Mouse (Mus musculus): ENCODE data around the gene Limch1. TPM values are rescaled to one million over a fixed set of nuclear protein-coding genes. Genes with fewer than 3 reads are reported as not detected.
A peak's percentile ranks its signal among the peaks of the same experiment; 100 is the strongest.

The Limch1 gene
- polyA plus RNA-seq, 1 experiment from 2014 or later: 67.8 TPM

DNA sequence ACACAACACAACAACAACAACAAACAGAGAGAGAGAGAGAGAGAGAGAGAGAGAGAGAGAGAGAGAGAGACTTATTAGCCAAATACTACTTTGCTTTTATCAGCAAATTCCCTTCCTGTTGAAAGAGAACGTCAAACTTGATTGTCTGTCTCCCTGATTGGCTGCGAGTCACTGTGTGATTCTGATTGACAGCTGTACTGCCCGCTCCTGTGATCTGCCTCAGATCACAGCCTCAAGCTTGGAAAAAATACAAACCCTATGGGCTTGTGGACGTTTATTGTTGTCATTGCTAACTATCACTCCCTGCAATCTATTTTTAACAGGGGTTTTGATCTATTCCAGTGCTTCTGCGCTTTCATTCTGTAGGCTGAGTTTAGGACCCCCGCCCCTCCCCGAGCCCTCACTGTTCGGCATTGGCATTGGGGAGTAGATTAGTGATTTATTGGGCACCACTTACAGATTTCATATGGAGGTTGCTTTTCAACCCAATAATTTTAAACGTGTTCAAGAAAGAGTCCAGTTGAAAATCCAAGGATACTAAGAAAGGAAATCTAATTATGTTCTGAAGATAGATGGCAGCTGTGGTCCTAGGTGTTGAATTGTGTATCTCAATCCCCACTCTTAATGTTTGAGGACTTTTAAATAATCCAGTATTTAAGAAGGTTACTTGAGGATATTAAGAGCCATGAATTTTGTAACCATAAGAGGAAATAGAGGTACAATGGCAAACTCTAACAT, 39.2 kb downstream of the Limch1 start:
- Histone ChIP-seq H3K4me3 (ENCODE audit: low read depth, low read length) (no peak overlapping the region), H3K36me3 (ENCODE audit: insufficient read depth) (no peaks in the 10 kb centered on the region), H3K9me3 (ENCODE audit: low read depth, low read length) (no peaks in the 10 kb centered on the region), H3K4me2 (no peak overlapping the region; the same call in 1 of the 2 replicates), H3K9ac (no peak overlapping the region), H3K27ac (ENCODE audit: low read depth) (0 out of 2 replicates have a peak overlapping the region, but pooled peaks have one; percentile 27), H3K4me1 (ENCODE audit: insufficient read depth) (no peaks in the 10 kb centered on the region), H3K27me3 (ENCODE audit: insufficient read depth, low read length) (no peaks in the 10 kb centered on the region)
- WGBS: 36% methylated on average over 9 of the region's 9 CpGs
- no peak for TF ChIP-seq CTCF (IDR thresholded peaks at IDR 0.05; ENCODE audit: low read depth)
- peak; percentile 54 for ATAC-seq (ENCODE audit: insufficient read depth)
- peak; percentile 90 for DNase-seq

DNA sequence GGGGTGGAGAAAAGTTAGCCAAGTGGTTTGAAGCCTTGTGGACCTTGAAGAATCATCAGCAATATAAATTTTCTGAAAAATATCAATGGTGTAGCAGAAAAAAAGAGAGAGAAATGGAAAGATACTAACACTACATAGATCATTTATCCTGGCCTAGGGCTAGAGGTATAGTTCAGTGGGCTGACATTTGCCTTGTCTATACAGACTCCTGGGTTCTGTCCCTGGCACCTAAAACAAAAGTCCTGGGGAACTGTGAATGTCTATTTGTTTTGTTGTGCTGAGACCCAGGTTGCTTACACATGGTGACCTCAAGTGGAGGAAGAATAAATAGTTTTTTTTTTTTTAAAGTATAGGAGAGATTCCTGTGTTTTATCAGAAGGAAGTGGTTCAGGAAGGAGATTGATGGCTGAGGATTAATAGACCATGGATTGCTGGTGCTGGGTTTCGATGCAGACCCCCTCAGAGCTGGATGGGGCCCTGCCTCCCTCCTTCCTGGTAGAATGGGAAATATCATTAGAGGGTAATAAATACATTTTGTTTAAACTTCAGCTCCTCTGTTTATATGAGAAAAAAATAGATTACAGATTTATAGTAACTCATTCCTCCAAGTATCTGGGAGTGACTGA, 40.5 kb downstream of the Limch1 start:
- Histone ChIP-seq H3K4me1 (ENCODE audit: insufficient read depth) (no peaks in the 10 kb centered on the region), H3K4me3 (ENCODE audit: low read depth, low read length) (no peak overlapping the region), H3K27me3 (ENCODE audit: insufficient read depth, low read length) (no peaks in the 10 kb centered on the region), H3K36me3 (ENCODE audit: insufficient read depth) (no peaks in the 10 kb centered on the region), H3K9ac (no peak overlapping the region), H3K27ac (ENCODE audit: low read depth) (no peak overlapping the region; the same call in 1 of the 2 replicates), H3K4me2 (no peak overlapping the region), H3K9me3 (ENCODE audit: low read depth, low read length) (no peaks in the 10 kb centered on the region)
- no peak for TF ChIP-seq CTCF (IDR thresholded peaks at IDR 0.05; ENCODE audit: low read depth)
- 12% methylated on average over 1 of the region's 1 CpGs for WGBS
- DNase-seq (peak; percentile 74), ATAC-seq (ENCODE audit: insufficient read depth) (peak; percentile 77)

DNA sequence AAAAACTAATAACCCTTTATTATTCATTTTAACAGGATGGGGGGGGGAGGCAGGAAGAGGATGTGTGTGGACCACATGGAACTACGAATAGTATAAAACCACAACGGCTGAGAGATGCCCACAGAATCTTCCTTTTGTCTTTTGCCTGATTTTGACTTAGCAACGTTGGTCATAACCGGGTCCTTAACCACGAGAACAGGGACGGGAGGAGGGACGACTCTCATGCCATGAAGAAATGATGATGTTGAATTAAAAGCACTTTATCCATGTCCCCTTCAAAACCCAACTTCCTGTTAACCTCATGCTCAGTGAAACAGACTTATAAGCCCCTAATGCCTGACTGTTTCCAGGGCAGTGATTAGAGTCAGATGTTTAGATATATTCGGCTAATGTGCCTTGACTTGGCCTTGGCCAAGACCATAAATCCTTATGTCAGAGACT, 41.0 kb downstream of the Limch1 start:
- H3K36me3 ChIP-seq (ENCODE audit: insufficient read depth): no peaks in the 10 kb centered on the region
- H3K9me3 ChIP-seq (ENCODE audit: low read depth, low read length): no peaks in the 10 kb centered on the region
- no peaks in the 10 kb centered on the region for H3K4me1 ChIP-seq (ENCODE audit: insufficient read depth)
- no peak overlapping the region for H3K4me3 ChIP-seq (ENCODE audit: low read depth, low read length)
- DNase-seq (peak; percentile 68), ATAC-seq (ENCODE audit: insufficient read depth) (peak; percentile 81)
- 29% methylated on average over 8 of the region's 8 CpGs for WGBS
- H3K27ac ChIP-seq (ENCODE audit: low read depth): peak overlapping the region; percentile 61
- TF ChIP-seq CTCF (IDR thresholded peaks at IDR 0.05; ENCODE audit: low read depth): no peak
- H3K4me2 ChIP-seq: peak overlapping the region; percentile 10; the same call in 1 of the 2 replicates
- H3K9ac ChIP-seq: no peak overlapping the region
- H3K27me3 ChIP-seq (ENCODE audit: insufficient read depth, low read length): no peaks in the 10 kb centered on the region

DNA sequence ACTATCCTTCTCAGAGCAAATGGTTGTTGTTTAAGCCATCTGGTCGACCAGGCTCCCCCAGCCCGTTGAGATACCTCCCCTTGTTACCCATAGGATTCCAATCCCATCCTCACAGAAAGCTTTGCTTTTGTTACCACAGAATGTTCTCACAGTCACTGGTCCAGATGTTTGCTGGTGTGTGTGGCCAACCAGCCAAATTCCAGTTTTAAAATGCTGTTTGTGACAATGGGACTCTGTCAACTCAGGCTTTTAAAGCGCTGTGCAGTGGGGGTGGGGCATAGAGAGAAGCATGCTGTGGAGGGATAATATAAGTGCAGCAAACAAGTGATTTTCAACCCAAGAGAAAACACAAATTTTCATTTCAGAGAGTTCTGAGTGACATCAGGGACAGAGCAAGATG, 43.4 kb downstream of the Limch1 start:
- no peaks in the 10 kb centered on the region for H3K4me1 ChIP-seq (ENCODE audit: insufficient read depth)
- no peak for TF ChIP-seq CTCF (IDR thresholded peaks at IDR 0.05; ENCODE audit: low read depth)
- H3K36me3 ChIP-seq (ENCODE audit: insufficient read depth): no peaks in the 10 kb centered on the region
- DNase-seq (peak; percentile 55), ATAC-seq (ENCODE audit: insufficient read depth) (no peak)
- H3K9me3 ChIP-seq (ENCODE audit: low read depth, low read length): no peaks in the 10 kb centered on the region
- no peak overlapping the region for H3K4me2 ChIP-seq
- no peak overlapping the region for H3K4me3 ChIP-seq (ENCODE audit: low read depth, low read length)
- no peaks in the 10 kb centered on the region for H3K27me3 ChIP-seq (ENCODE audit: insufficient read depth, low read length)
- no peak overlapping the region for H3K9ac ChIP-seq
- H3K27ac ChIP-seq (ENCODE audit: low read depth): no peak overlapping the region
- 63% methylated on average over 3 of the region's 3 CpGs for WGBS

DNA sequence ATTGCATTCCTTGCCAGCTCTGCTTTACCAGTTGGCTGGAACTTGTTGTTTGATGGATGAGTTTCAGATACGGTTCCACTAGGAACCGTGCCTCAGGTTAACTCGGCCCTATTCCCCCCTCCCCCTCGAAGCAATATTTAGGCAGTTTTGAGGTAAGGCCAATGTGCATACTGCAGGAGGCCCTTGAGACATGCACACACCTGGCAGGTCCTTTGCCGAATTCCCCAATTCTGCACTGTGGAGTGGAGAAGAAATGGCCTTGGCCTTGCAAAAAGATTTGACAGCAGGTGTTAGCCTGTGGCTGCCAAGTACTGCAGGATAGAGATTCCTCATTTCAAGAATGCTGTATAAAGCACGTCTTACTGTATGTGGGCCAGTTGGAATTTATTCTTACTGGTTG, 45.5 kb downstream of the Limch1 start:
- Histone ChIP-seq H3K4me3 (ENCODE audit: low read depth, low read length) (no peak overlapping the region), H3K4me1 (ENCODE audit: insufficient read depth) (no peaks in the 10 kb centered on the region), H3K27ac (ENCODE audit: low read depth) (no peak overlapping the region), H3K9me3 (ENCODE audit: low read depth, low read length) (no peaks in the 10 kb centered on the region), H3K27me3 (ENCODE audit: insufficient read depth, low read length) (no peaks in the 10 kb centered on the region), H3K4me2 (no peak overlapping the region), H3K36me3 (ENCODE audit: insufficient read depth) (no peaks in the 10 kb centered on the region), H3K9ac (no peak overlapping the region)
- DNase-seq (no peak), ATAC-seq (ENCODE audit: insufficient read depth) (no peak)
- no peak for TF ChIP-seq CTCF (IDR thresholded peaks at IDR 0.05; ENCODE audit: low read depth)
- WGBS: 57% methylated on average over 6 of the region's 6 CpGs

DNA sequence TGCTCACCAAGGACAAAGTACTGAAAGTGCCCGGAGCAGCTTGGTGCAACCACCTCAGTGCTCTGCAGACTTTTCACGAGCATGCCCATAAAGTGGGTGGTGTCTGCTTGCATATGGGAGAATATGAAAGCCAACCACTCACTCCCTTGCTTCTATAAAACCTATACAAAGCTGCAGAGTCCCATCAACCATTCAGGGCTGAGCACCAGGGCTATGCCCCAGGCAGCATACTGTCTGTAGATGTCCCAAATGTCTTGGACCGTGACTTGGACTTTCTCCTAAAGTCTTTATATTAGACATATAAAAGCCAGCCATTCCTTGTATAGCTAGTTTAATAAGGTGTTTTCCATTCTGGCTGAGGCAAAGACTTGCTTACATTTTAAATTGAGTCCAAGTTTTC, 47.6 kb downstream of the Limch1 start:
- DNase-seq (no peak), ATAC-seq (ENCODE audit: insufficient read depth) (no peak)
- no peaks in the 10 kb centered on the region for H3K27me3 ChIP-seq (ENCODE audit: insufficient read depth, low read length)
- TF ChIP-seq CTCF (IDR thresholded peaks at IDR 0.05; ENCODE audit: low read depth): no peak
- no peak overlapping the region for H3K27ac ChIP-seq (ENCODE audit: low read depth)
- H3K9ac ChIP-seq: no peak overlapping the region
- no peak overlapping the region for H3K4me3 ChIP-seq (ENCODE audit: low read depth, low read length)
- H3K4me1 ChIP-seq (ENCODE audit: insufficient read depth): peaks cover 6% of the 10 kb centered on the region
- H3K9me3 ChIP-seq (ENCODE audit: low read depth, low read length): no peaks in the 10 kb centered on the region
- WGBS: 87% methylated on average over 3 of the region's 3 CpGs
- no peaks in the 10 kb centered on the region for H3K36me3 ChIP-seq (ENCODE audit: insufficient read depth)
- H3K4me2 ChIP-seq: no peak overlapping the region

DNA sequence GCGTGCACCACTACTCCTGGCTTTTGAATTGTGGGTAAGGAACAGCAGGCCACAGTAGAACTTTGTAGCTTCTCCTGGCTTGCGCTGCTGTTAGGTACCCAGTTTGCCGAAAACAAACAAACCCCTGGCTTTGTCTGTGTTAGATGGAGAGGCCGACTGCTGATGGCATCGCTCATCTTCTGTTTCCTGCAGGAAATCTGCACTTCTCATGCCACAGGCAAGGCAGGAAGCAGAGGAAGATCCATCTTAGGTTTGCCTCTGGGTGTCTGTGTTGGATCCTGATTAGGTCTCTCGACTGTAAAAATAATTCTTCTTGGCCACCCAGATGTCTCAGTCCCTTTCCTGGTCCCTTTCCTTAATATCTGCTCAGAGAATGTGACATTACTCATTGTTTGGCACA, 51.7 kb downstream of the Limch1 start:
- ATAC-seq (ENCODE audit: insufficient read depth): no peak
- H3K4me2 ChIP-seq: no peak overlapping the region
- DNase-seq: peak; percentile 49

More for the DNA sequence above, 51.7 kb downstream of the Limch1 start:
- no peak overlapping the region for H3K9ac ChIP-seq
- WGBS: 49% methylated on average over 6 of the region's 6 CpGs
- H3K27me3 ChIP-seq (ENCODE audit: insufficient read depth, low read length): no peaks in the 10 kb centered on the region
- no peaks in the 10 kb centered on the region for H3K9me3 ChIP-seq (ENCODE audit: low read depth, low read length)
- no peak for TF ChIP-seq CTCF (IDR thresholded peaks at IDR 0.05; ENCODE audit: low read depth)
- H3K4me3 ChIP-seq (ENCODE audit: low read depth, low read length): no peak overlapping the region
- H3K36me3 ChIP-seq (ENCODE audit: insufficient read depth): no peaks in the 10 kb centered on the region
- H3K4me1 ChIP-seq (ENCODE audit: insufficient read depth): peaks cover 28% of the 10 kb centered on the region
- H3K27ac ChIP-seq (ENCODE audit: low read depth): 0 out of 2 replicates have a peak overlapping the region, but pooled peaks have one; percentile 78
